Mouse (Mus musculus) WW6 (cell line): ENCODE data around the gene Plch1.

ENCODE experiments used
- DNase-seq: peaks from one replicate; pipeline ENCODE4 v3.0.0-alpha.2; 2013; ENCODE audit warnings: low read depth, low spot score

Gene Plch1

DNA sequence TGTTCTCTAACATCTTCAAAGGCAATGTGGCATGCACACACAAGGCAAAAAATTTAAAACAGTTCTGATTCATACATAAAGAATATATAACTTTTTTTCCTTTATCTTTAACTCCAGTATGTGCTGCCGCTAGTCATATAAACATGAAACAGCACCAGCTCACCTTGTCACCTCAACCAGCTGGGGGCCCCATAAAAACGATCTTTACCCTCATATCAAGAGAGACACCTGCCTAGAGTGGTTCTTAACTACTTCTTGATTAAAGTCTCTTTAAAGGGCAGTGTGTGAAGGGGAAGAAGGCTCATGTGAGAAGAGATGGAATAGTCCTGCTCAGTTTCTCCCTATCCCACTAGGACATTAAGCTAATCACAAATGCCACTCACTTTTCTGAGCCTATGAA is 205.6 kb downstream of the Plch1 start:
- no peak for DNase-seq

DNA sequence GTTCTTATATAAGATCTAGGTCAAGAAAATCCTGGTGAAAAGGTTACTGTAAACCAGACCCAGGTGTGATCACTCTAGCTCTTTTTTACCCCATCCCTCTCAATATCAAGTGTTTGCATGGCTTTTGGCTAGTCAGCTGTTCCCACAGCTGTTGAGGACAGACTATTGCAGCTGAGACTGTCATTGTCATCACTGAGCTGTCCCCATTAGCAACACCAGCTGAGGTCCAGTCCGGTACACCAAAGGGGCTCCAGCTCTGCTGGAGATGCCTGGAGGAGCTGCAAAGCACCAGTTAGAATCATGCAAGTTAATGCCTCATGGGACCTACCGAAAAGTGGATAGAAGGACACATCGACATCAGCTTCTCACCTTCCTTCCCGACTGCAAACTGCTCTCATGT is 206.5 kb downstream of the Plch1 start:
- no peak for DNase-seq

DNA sequence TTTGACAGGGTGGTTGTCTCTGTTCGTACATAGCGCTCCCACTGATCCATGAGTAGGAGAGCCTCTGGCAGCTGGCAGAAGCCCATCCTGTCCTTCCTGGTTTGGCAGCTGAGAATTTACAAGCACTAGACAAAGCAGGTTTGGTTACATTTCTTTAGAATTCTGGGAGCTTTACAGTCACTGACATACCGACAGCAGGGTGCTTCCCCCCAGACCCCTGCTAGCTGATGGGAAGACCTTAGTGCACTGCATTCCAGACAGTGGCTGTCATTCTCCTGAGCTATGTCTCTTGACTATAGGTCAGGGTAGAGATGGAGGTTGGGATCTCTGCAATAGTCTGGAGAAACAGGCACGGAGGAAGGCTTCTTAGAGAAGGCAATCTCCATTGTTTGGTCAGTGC is 230.5 kb downstream of the Plch1 start:
- DNase-seq, result no peak

DNA sequence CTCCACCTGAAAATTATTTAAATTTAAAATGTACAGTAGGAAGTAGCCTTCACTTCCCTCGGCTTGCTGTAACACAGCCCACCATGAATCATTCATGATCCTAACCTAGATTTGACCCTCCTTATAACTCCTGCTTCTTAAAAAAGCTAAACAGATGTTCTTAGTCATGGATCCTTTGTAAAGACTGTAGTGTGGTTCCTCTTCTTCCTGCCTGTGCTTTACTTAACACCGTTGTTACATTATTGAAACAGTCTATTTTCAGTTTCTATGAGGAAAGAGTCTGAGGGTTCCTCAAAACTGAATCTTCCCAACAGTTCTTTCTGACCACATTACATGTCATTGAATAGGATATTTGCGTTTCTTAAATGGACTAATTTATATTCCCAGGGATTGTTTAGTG is 234.0 kb downstream of the Plch1 start:
- DNase-seq, result no peak

DNA sequence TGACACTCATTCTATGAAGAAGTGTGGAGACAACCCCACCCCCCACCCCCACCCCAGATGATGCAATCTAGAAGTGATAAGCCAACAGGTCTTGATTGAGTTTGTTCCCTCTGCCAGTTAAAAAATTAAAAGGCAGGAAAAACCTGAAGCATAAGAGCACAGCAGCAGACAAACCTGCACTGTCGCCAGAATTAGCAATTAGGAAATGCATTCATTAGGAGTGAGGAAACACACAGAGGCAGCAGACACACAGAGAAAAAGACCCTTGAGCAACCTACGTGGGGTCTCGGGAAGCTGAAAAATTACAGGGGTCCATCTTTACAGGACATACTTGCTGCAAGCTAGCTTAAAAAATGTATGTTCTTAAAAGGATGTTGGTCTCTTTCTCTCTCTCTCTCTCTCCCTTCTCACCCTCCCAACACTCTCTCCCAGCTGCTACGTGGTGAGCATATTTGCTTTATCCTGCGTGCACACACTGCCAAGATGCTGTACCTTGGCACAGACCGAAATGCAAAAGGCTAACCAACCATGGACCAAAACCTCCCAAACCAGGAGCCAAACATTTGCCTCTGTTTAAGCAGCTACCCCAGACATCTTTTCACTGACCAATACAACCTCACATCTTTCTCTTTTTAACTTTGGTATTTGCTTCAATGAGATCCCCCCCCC is 234.6 kb downstream of the Plch1 start:
- DNase-seq, result no peak
